Mouse (Mus musculus): ENCODE data around the gene Mpp3. TPM values are rescaled to one million over a fixed set of nuclear protein-coding genes. Genes with fewer than 3 reads are reported as not detected.

Gene Mpp3
- 3.3 and 3.4 TPM in 2 replicates for polyA plus RNA-seq (2015; fragmentation: Nextera tagmentation; extraction: Ambion mirVana)

GRCm38 (mm10) chr11:102028087-102028816 is at the start of gene Mpp3:
TSS of gene Mpp3 (minus strand) at chr11:102028461.
- DNase-seq (ENCODE audit: low spot score) (no peak), ATAC-seq (ENCODE audit: low FRiP score, low TSS enrichment) (no peak)
- H3K27ac ChIP-seq (replicated peaks) = no peak within 1 kb of the TSS
- no peaks in the 10 kb centered on the region for H3K27me3 ChIP-seq (ENCODE audit: control insufficient read depth, insufficient read depth, low read length)
- no peaks in the 10 kb centered on the region for H3K4me1 ChIP-seq (replicated peaks; ENCODE audit: control insufficient read depth, insufficient read depth)
- H3K9me3 ChIP-seq (ENCODE audit: control insufficient read depth, low read length) = no peaks in the 10 kb centered on the region
- H3K9ac ChIP-seq (ENCODE audit: low read length) = no peak within 1 kb of the TSS
- H3K36me3 ChIP-seq (ENCODE audit: control insufficient read depth, insufficient read depth, low read length) = no peaks in the 10 kb centered on the region
- TF ChIP-seq CTCF (IDR thresholded peaks at IDR 0.05; ENCODE audit: low read depth) (no peak), EP300 (optimal IDR thresholded peaks at IDR 0.05) (no peak)
- WGBS = 74% methylated on average over 6 of the region's 6 CpGs
- H3K4me2 ChIP-seq (replicated peaks; ENCODE audit: low read depth) = peak within 1 kb of the TSS; percentile 90
- peak within 1 kb of the TSS; percentile 60 for H3K4me3 ChIP-seq (ENCODE audit: low read depth, low read length)

GRCm38 (mm10) chr11:102073722-102074121 is 45.5 kb upstream of the Mpp3 start:
- Histone ChIP-seq H3K27ac (replicated peaks) (no peak overlapping the region), H3K4me3 (ENCODE audit: low read depth, low read length) (no peak overlapping the region), H3K4me2 (replicated peaks; ENCODE audit: low read depth) (no peak overlapping the region), H3K27me3 (ENCODE audit: control insufficient read depth, insufficient read depth, low read length) (no peaks in the 10 kb centered on the region), H3K9ac (ENCODE audit: low read length) (no peak overlapping the region), H3K9me3 (ENCODE audit: control insufficient read depth, low read length) (no peaks in the 10 kb centered on the region), H3K4me1 (replicated peaks; ENCODE audit: control insufficient read depth, insufficient read depth) (no peaks in the 10 kb centered on the region), H3K36me3 (ENCODE audit: control insufficient read depth, insufficient read depth, low read length) (no peaks in the 10 kb centered on the region; the same call in 1 of the 2 replicates)
- WGBS = 81% methylated on average over 14 of the region's 14 CpGs
- DNase-seq (ENCODE audit: low spot score) (no peak), ATAC-seq (ENCODE audit: low FRiP score, low TSS enrichment) (no peak)
- TF ChIP-seq EP300 (optimal IDR thresholded peaks at IDR 0.05) = no peak
- TF ChIP-seq CTCF (IDR thresholded peaks at IDR 0.05; ENCODE audit: low read depth) = no peak

GRCm38 (mm10) chr11:102072729-102073128 is 44.5 kb upstream of the Mpp3 start:
- ATAC-seq (ENCODE audit: low FRiP score, low TSS enrichment) (no peak), DNase-seq (ENCODE audit: low spot score) (no peak)
- no peak overlapping the region for H3K9ac ChIP-seq (ENCODE audit: low read length)
- H3K36me3 ChIP-seq (ENCODE audit: control insufficient read depth, insufficient read depth, low read length) = no peaks in the 10 kb centered on the region; the same call in 1 of the 2 replicates
- 66% methylated on average over 5 of the region's 5 CpGs for WGBS
- no peak overlapping the region for H3K27ac ChIP-seq (replicated peaks)
- no peak overlapping the region for H3K4me3 ChIP-seq (ENCODE audit: low read depth, low read length)
- no peaks in the 10 kb centered on the region for H3K27me3 ChIP-seq (ENCODE audit: control insufficient read depth, insufficient read depth, low read length)
- no peak for TF ChIP-seq CTCF (IDR thresholded peaks at IDR 0.05; ENCODE audit: low read depth)
- TF ChIP-seq EP300 (optimal IDR thresholded peaks at IDR 0.05) = no peak
- H3K4me1 ChIP-seq (replicated peaks; ENCODE audit: control insufficient read depth, insufficient read depth) = no peaks in the 10 kb centered on the region
- no peak overlapping the region for H3K4me2 ChIP-seq (replicated peaks; ENCODE audit: low read depth)
- no peaks in the 10 kb centered on the region for H3K9me3 ChIP-seq (ENCODE audit: control insufficient read depth, low read length)

- Histone ChIP-seq H3K4me2 (replicated peaks; ENCODE audit: low read depth) (peak overlapping the region; percentile 11; the same call in 1 of the 2 replicates), H3K4me3 (ENCODE audit: low read depth, low read length) (no peak overlapping the region), H3K4me1 (replicated peaks; ENCODE audit: control insufficient read depth, insufficient read depth) (no peaks in the 10 kb centered on the region), H3K36me3 (ENCODE audit: control insufficient read depth, insufficient read depth, low read length) (no peaks in the 10 kb centered on the region), H3K9me3 (ENCODE audit: control insufficient read depth, low read length) (no peaks in the 10 kb centered on the region), H3K9ac (ENCODE audit: low read length) (no peak overlapping the region), H3K27me3 (ENCODE audit: control insufficient read depth, insufficient read depth, low read length) (no peaks in the 10 kb centered on the region), H3K27ac (replicated peaks) (no peak overlapping the region)
- WGBS = 26% methylated on average over 11 of the region's 13 CpGs
- DNase-seq (ENCODE audit: low spot score) (no peak), ATAC-seq (ENCODE audit: low FRiP score, low TSS enrichment) (no peak)
- no peak for TF ChIP-seq EP300 (optimal IDR thresholded peaks at IDR 0.05)
- TF ChIP-seq CTCF (IDR thresholded peaks at IDR 0.05; ENCODE audit: low read depth) = no peak
Observed at GRCm38 (mm10) chr11:102070426-102070825, 42.2 kb upstream of the Mpp3 start.

GRCm38 (mm10) chr11:102069633-102070032 is 41.4 kb upstream of the Mpp3 start:
- DNase-seq (ENCODE audit: low spot score) (no peak), ATAC-seq (ENCODE audit: low FRiP score, low TSS enrichment) (no peak)
- Histone ChIP-seq H3K4me2 (replicated peaks; ENCODE audit: low read depth) (no peak overlapping the region), H3K27me3 (ENCODE audit: control insufficient read depth, insufficient read depth, low read length) (no peaks in the 10 kb centered on the region), H3K4me3 (ENCODE audit: low read depth, low read length) (no peak overlapping the region), H3K9ac (ENCODE audit: low read length) (no peak overlapping the region), H3K9me3 (ENCODE audit: control insufficient read depth, low read length) (no peaks in the 10 kb centered on the region), H3K36me3 (ENCODE audit: control insufficient read depth, insufficient read depth, low read length) (no peaks in the 10 kb centered on the region), H3K27ac (replicated peaks) (no peak overlapping the region), H3K4me1 (replicated peaks; ENCODE audit: control insufficient read depth, insufficient read depth) (no peaks in the 10 kb centered on the region)
- 81% methylated on average over 11 of the region's 11 CpGs for WGBS
- no peak for TF ChIP-seq CTCF (IDR thresholded peaks at IDR 0.05; ENCODE audit: low read depth)
- TF ChIP-seq EP300 (optimal IDR thresholded peaks at IDR 0.05) = no peak

- H3K4me2 ChIP-seq (replicated peaks; ENCODE audit: low read depth) = no peak overlapping the region
- WGBS = 60% methylated on average over 2 of the region's 2 CpGs
- no peak for DNase-seq (ENCODE audit: low spot score)
- no peak overlapping the region for H3K27ac ChIP-seq (replicated peaks)
- no peak overlapping the region for H3K4me3 ChIP-seq (ENCODE audit: low read depth, low read length)
- H3K36me3 ChIP-seq (ENCODE audit: control insufficient read depth, insufficient read depth, low read length) = no peaks in the 10 kb centered on the region
- TF ChIP-seq CTCF (IDR thresholded peaks at IDR 0.05; ENCODE audit: low read depth) (peak; percentile 72), EP300 (optimal IDR thresholded peaks at IDR 0.05) (no peak)
- H3K27me3 ChIP-seq (ENCODE audit: control insufficient read depth, insufficient read depth, low read length) = no peaks in the 10 kb centered on the region
- H3K4me1 ChIP-seq (replicated peaks; ENCODE audit: control insufficient read depth, insufficient read depth) = no peaks in the 10 kb centered on the region
- no peak overlapping the region for H3K9ac ChIP-seq (ENCODE audit: low read length)
- ATAC-seq (ENCODE audit: low FRiP score, low TSS enrichment) = no peak
- no peaks in the 10 kb centered on the region for H3K9me3 ChIP-seq (ENCODE audit: control insufficient read depth, low read length)
Observed at GRCm38 (mm10) chr11:102068969-102069368, 40.7 kb upstream of the Mpp3 start.

Data from stomach, postnatal 0 days (tissue).